Mouse (Mus musculus): ENCODE measurements around the gene Arf3.

- TF ChIP-seq CTCF (IDR thresholded peaks at IDR 0.05; ENCODE audit: low read depth) (no peak), EP300 (IDR thresholded peaks at IDR 0.05; ENCODE audit: low read depth) (no peak)
Measured at GRCm38 (mm10) chr15:98791221-98791620, 28.2 kb upstream of the Arf3 start.
